Mouse (Mus musculus): ENCODE measurements around the gene Lamc3. TPM values are rescaled to one million over a fixed set of nuclear protein-coding genes. Genes with fewer than 3 reads are reported as not detected.
A peak's percentile ranks its signal among the peaks of the same experiment; 100 is the strongest.

Gene Lamc3
- total and polyA plus RNA-seq, 2 experiments: 0.73 to 0.83 TPM

DNA sequence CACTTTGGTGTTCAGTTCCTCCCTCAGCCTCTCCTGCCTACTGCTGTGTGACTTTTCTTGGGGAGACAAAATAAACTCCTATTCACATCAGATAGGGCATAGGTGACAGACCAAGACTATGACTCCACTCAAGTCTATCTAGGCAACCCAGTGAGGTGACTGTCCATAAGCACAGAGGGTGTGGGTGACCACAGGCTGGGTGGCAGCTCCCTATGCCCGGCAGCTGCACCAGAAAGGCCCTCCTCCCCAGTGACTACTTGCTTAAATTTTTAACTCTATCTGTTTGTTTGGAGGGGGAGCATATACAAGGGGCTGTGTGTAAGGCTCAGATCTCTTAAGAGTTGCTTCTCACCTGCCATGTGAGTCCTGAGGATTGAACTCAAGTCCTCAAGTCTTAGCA, 24.2 kb upstream of the Lamc3 start:
- Histone ChIP-seq H3K4me1 (ENCODE audit: control insufficient read depth, insufficient read depth, low read length) (no peaks in the 10 kb centered on the region), H3K27me3 (ENCODE audit: control insufficient read depth, insufficient read depth, low read length) (no peaks in the 10 kb centered on the region; the same call in 1 of the 2 replicates), H3K27ac (replicated peaks; ENCODE audit: insufficient read depth, low read depth, low read length) (no peak overlapping the region), H3K79me2 (ENCODE audit: control insufficient read depth, insufficient read depth, low read length) (no peaks in the 10 kb centered on the region), H3K36me3 (ENCODE audit: control insufficient read depth, insufficient read depth, low read length) (no peaks in the 10 kb centered on the region), H3K9ac (ENCODE audit: low read depth, low read length) (no peak overlapping the region), H3K4me3 (ENCODE audit: insufficient read depth, low read depth, low read length) (no peak overlapping the region)
- 65% methylated on average over 1 of the region's 1 CpGs for WGBS
- TF ChIP-seq POLR2A (IDR thresholded peaks at IDR 0.05; ENCODE audit: extremely low read depth, insufficient read depth, low read length) (no peak), CTCF (IDR thresholded peaks at IDR 0.05; ENCODE audit: low read depth, low read length) (no peak)
- no peak for DNase-seq (ENCODE audit: extremely low read depth, low read depth, low spot score)

DNA sequence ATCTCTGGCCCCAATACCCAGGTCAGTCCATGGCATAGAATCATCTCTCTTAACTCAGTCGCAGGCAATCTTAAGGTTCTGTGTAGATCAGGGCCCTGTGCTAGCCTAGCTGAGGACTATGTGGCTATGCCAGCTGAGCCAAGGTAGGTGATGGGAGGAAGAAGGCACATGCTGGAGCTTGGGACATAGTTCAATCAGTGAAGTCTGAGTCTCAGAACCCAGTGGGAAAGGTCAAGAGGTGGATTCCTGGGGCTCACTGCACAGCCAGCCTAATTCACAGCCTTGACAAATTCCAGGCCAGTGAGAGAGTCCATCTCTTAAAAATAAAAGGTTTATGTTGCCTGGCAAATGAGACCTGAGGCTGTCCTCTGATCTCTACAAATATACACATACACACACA, 23.3 kb upstream of the Lamc3 start:
- Histone ChIP-seq H3K4me3 (ENCODE audit: insufficient read depth, low read depth, low read length) (no peak overlapping the region), H3K4me1 (ENCODE audit: control insufficient read depth, insufficient read depth, low read length) (no peaks in the 10 kb centered on the region), H3K27ac (replicated peaks; ENCODE audit: insufficient read depth, low read depth, low read length) (no peak overlapping the region), H3K79me2 (ENCODE audit: control insufficient read depth, insufficient read depth, low read length) (no peaks in the 10 kb centered on the region), H3K9ac (ENCODE audit: low read depth, low read length) (no peak overlapping the region), H3K27me3 (ENCODE audit: control insufficient read depth, insufficient read depth, low read length) (no peaks in the 10 kb centered on the region), H3K36me3 (ENCODE audit: control insufficient read depth, insufficient read depth, low read length) (no peaks in the 10 kb centered on the region)
- DNase-seq (ENCODE audit: extremely low read depth, low read depth, low spot score): no peak
- 91% methylated on average over 1 of the region's 1 CpGs for WGBS
- TF ChIP-seq CTCF (IDR thresholded peaks at IDR 0.05; ENCODE audit: low read depth, low read length): no peak
- TF ChIP-seq POLR2A (IDR thresholded peaks at IDR 0.05; ENCODE audit: extremely low read depth, insufficient read depth, low read length): no peak

DNA sequence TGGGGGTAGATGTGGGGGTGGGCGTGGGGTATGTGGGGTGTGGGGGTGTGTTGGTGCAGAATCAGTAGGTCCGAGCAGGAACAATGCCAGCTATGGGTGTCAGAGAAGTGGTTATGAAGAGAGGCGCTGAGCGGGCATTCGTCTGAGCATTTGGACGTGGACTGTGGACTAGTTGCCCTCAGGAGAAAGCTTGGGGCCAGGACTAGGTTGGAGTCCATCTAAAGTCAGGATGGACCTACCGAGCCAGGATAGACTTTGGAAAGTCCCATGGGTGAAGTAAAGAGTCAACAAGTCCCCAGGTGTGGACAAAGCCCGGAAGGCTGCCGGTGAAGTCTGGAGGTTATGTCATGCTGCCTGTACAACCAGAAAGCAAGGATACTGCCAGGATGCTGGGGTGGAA, 22.2 kb upstream of the Lamc3 start:
- Histone ChIP-seq H3K79me2 (ENCODE audit: control insufficient read depth, insufficient read depth, low read length) (no peaks in the 10 kb centered on the region), H3K9ac (ENCODE audit: low read depth, low read length) (no peak overlapping the region), H3K27ac (replicated peaks; ENCODE audit: insufficient read depth, low read depth, low read length) (no peak overlapping the region), H3K4me1 (ENCODE audit: control insufficient read depth, insufficient read depth, low read length) (peaks cover 2% of the 10 kb centered on the region; the same call in 1 of the 2 replicates), H3K36me3 (ENCODE audit: control insufficient read depth, insufficient read depth, low read length) (no peaks in the 10 kb centered on the region), H3K27me3 (ENCODE audit: control insufficient read depth, insufficient read depth, low read length) (no peaks in the 10 kb centered on the region), H3K4me3 (ENCODE audit: insufficient read depth, low read depth, low read length) (no peak overlapping the region)
- WGBS: 71% methylated on average over 9 of the region's 9 CpGs
- TF ChIP-seq CTCF (IDR thresholded peaks at IDR 0.05; ENCODE audit: low read depth, low read length) (no peak), POLR2A (IDR thresholded peaks at IDR 0.05; ENCODE audit: extremely low read depth, insufficient read depth, low read length) (no peak)
- peak; percentile 9 for DNase-seq (ENCODE audit: extremely low read depth, low read depth, low spot score)

DNA sequence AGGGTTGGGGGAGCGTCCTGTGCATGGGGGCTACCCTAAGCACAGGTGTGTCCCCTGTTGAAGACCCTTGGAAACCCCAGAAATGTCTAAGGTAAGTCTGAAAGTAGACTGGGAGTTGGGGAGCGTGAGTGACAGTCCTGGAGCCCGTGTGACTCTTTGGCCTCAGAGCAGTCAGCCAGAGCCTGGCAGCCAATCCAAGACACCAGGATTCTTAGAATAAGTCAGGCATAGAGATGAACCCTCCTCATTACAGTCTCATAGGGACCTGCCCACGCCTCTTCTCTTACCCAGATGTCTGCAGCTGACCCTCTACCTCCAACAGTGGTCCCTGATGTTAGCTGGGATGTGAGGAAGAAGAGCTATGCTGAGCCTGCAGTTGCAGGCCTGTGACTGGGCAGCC, 21.8 kb upstream of the Lamc3 start:
- Histone ChIP-seq H3K36me3 (ENCODE audit: control insufficient read depth, insufficient read depth, low read length) (no peaks in the 10 kb centered on the region), H3K27me3 (ENCODE audit: control insufficient read depth, insufficient read depth, low read length) (no peaks in the 10 kb centered on the region), H3K4me3 (ENCODE audit: insufficient read depth, low read depth, low read length) (no peak overlapping the region), H3K27ac (replicated peaks; ENCODE audit: insufficient read depth, low read depth, low read length) (no peak overlapping the region), H3K9ac (ENCODE audit: low read depth, low read length) (no peak overlapping the region), H3K79me2 (ENCODE audit: control insufficient read depth, insufficient read depth, low read length) (no peaks in the 10 kb centered on the region), H3K4me1 (ENCODE audit: control insufficient read depth, insufficient read depth, low read length) (peaks cover 2% of the 10 kb centered on the region; the same call in 1 of the 2 replicates)
- WGBS: 81% methylated on average over 4 of the region's 4 CpGs
- DNase-seq (ENCODE audit: extremely low read depth, low read depth, low spot score): no peak
- no peak for TF ChIP-seq CTCF (IDR thresholded peaks at IDR 0.05; ENCODE audit: low read depth, low read length)
- TF ChIP-seq POLR2A (IDR thresholded peaks at IDR 0.05; ENCODE audit: extremely low read depth, insufficient read depth, low read length): no peak

DNA sequence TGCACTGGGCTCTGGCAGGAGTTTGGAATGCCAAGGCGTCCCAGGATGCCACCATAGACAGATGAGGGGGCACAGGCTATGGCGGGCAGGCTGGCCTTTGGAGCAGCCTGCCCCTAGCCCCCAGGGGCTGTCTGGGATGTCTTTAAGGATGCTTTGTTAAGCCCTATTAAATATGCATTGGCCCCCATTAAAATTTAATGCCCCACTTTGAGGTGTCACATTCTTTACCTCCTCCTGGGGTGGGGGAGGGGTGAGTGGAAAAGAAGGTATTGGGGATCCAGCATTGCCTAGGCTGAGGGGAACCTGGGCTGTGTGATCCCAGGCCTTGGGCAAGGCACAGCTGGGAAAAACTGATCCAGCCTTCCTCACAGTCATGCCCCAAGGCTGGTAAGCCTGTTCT, 21.3 kb upstream of the Lamc3 start:
- WGBS: 88% methylated on average over 2 of the region's 2 CpGs
- Histone ChIP-seq H3K4me1 (ENCODE audit: control insufficient read depth, insufficient read depth, low read length) (peaks cover 2% of the 10 kb centered on the region; the same call in 1 of the 2 replicates), H3K9ac (ENCODE audit: low read depth, low read length) (no peak overlapping the region), H3K79me2 (ENCODE audit: control insufficient read depth, insufficient read depth, low read length) (no peaks in the 10 kb centered on the region), H3K27ac (replicated peaks; ENCODE audit: insufficient read depth, low read depth, low read length) (no peak overlapping the region), H3K27me3 (ENCODE audit: control insufficient read depth, insufficient read depth, low read length) (no peaks in the 10 kb centered on the region), H3K36me3 (ENCODE audit: control insufficient read depth, insufficient read depth, low read length) (no peaks in the 10 kb centered on the region), H3K4me3 (ENCODE audit: insufficient read depth, low read depth, low read length) (no peak overlapping the region)
- no peak for DNase-seq (ENCODE audit: extremely low read depth, low read depth, low spot score)
- TF ChIP-seq CTCF (IDR thresholded peaks at IDR 0.05; ENCODE audit: low read depth, low read length) (no peak), POLR2A (IDR thresholded peaks at IDR 0.05; ENCODE audit: extremely low read depth, insufficient read depth, low read length) (no peak)

DNA sequence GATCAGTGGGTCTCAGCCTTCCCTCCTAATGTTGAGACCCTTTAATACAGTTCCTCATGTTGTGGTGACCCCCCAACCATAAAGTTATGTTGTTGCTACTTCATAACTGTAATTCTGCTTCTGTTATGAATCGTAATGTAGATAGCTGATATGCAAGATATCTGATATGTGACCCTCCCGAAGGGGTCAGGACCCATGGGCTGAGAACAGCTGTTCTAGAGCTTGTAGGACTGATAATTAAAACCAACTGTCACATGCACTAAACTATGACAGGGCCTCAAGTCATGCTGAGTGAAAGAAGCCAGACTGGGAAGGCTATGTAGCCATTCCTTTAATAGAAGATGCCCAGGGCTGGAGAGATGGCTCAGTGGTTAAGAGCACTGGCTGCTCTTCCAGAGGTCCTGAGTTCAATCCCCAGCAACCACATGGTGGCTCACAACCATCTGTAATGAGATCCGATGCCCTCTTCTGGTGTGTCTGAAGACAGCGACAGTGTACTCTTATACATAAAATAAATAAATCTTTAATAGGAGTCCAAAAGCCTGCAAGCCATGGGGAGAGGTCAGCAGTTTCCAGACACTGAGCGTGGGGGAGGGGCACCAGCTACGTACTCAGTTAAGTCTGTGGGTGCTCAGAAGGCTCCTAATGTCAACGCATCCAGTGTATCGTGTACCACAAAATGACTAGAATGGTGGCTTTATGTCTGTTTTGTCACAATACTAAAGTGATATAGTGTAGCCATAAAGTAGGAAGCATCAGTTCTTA, 19.1 kb upstream of the Lamc3 start:
- Histone ChIP-seq H3K9ac (ENCODE audit: low read depth, low read length) (no peak overlapping the region), H3K36me3 (ENCODE audit: control insufficient read depth, insufficient read depth, low read length) (no peaks in the 10 kb centered on the region), H3K4me1 (ENCODE audit: control insufficient read depth, insufficient read depth, low read length) (peaks cover 2% of the 10 kb centered on the region; the same call in 1 of the 2 replicates), H3K4me3 (ENCODE audit: insufficient read depth, low read depth, low read length) (no peak overlapping the region), H3K27me3 (ENCODE audit: control insufficient read depth, insufficient read depth, low read length) (no peaks in the 10 kb centered on the region), H3K79me2 (ENCODE audit: control insufficient read depth, insufficient read depth, low read length) (no peaks in the 10 kb centered on the region), H3K27ac (replicated peaks; ENCODE audit: insufficient read depth, low read depth, low read length) (peak overlapping the region; percentile 24; the same call in 1 of the 2 replicates)
- TF ChIP-seq POLR2A (IDR thresholded peaks at IDR 0.05; ENCODE audit: extremely low read depth, insufficient read depth, low read length) (no peak), CTCF (IDR thresholded peaks at IDR 0.05; ENCODE audit: low read depth, low read length) (no peak)
- no peak for DNase-seq (ENCODE audit: extremely low read depth, low read depth, low spot score)
- 62% methylated on average over 8 of the region's 8 CpGs for WGBS
